10 mouse cellular contexts compared by ENCODE assay signal in genomic region chr6:136469807-136470206, GRCm38 (mm10). TPM values are rescaled to one million over a fixed set of nuclear protein-coding genes. Genes with fewer than 3 reads are reported as not detected.
DNase-seq lines count a peak whose midpoint lies in the region; ATAC-seq and TF ChIP-seq lines count a peak whose summit lies in the region.
"Had no signal": no experiment of that assay in that cellular context is flagged by ENCODE, and none has a peak within 500 bp of the region (broad histone marks: within the 10 kb centered on the region; RNA-seq: fewer than 3 reads in every experiment).

No protein-coding gene starts in this region.

- no peaks in the 10 kb centered on the region for H3K27me3 ChIP-seq in heart, embryonic 16.5 days (ENCODE audit: control insufficient read depth, insufficient read depth, low read length)
- H3K27me3 ChIP-seq in MEL (ENCODE audit: control insufficient read depth in 1 of 2, insufficient read depth in 2 of 2, low read length in 2 of 2), result no peaks in the 10 kb centered on the region
- H3K27me3 ChIP-seq in hindbrain, embryonic 11.5 days (ENCODE audit: control insufficient read depth, insufficient read depth, low read length), result no peaks in the 10 kb centered on the region
- H3K27me3 ChIP-seq in midbrain, embryonic 10.5 days (ENCODE audit: low read depth, poor library complexity, severe bottlenecking), result no peaks in the 10 kb centered on the region

- peaks cover 46% of the 10 kb centered on the region for H3K4me1 ChIP-seq in heart, embryonic 16.5 days (ENCODE audit: control insufficient read depth, insufficient read depth, low read length)
- H3K4me1 ChIP-seq in MEL (ENCODE audit: control insufficient read depth in 1 of 2, insufficient read depth in 2 of 2, low read length in 2 of 2), result peaks cover 0 to 46% of the 10 kb centered on the region in 2 experiments; a peak in 2 of 4 replicates
- peaks cover 7% of the 10 kb centered on the region; the same call in 1 of the 2 replicates for H3K4me1 ChIP-seq in hindbrain, embryonic 11.5 days (replicated peaks; ENCODE audit: control insufficient read depth, insufficient read depth, low read length)
- peaks cover 76% of the 10 kb centered on the region for H3K4me1 ChIP-seq in midbrain, embryonic 10.5 days

- no peak for TF ChIP-seq CTCF in MEL (IDR thresholded peaks at IDR 0.05 in 2 of 3, conservative IDR thresholded peaks at IDR 0.05 in 1 of 3; ENCODE audit: control insufficient read depth in 1 of 3, insufficient read depth in 1 of 3, low read depth in 2 of 3, low read length in 3 of 3, poor library complexity in 1 of 3, severe bottlenecking in 1 of 3)

- 0 out of 2 replicates have a peak, but pooled peaks cover 4% of the 10 kb centered on the region for H3K36me3 ChIP-seq in heart, embryonic 16.5 days (ENCODE audit: control insufficient read depth, insufficient read depth)
- H3K36me3 ChIP-seq in MEL (ENCODE audit: control insufficient read depth in 1 of 2, insufficient read depth in 2 of 2, low read length in 2 of 2), result peaks cover 0 to 49% of the 10 kb centered on the region in 2 experiments; a peak in 2 of 4 replicates
- H3K36me3 ChIP-seq in hindbrain, embryonic 11.5 days (ENCODE audit: control insufficient read depth, insufficient read depth, low read length), result no peaks in the 10 kb centered on the region
- H3K36me3 ChIP-seq in midbrain, embryonic 10.5 days, result no peaks in the 10 kb centered on the region
- H3K36me3 ChIP-seq: G1E had no signal

- no peak for DNase-seq in heart, adult 11 months
- DNase-seq in MEL (ENCODE audit: low read depth, low spot score), result peak; percentile 25
- no peak for DNase-seq in hindbrain, embryonic 11.5 days (ENCODE audit: low spot score)
- no peak for DNase-seq in midbrain, embryonic 10.5 days (ENCODE audit: low spot score)
- DNase-seq in cerebellum, postnatal 36 days, result no peak
- no peak for DNase-seq in layer of hippocampus, postnatal 14 days (ENCODE audit: low spot score in 2 of 2)

- no peak for TF ChIP-seq RAD21 in MEL (IDR thresholded peaks at IDR 0.05; ENCODE audit: low read depth, low read length)

- H3K9ac ChIP-seq in heart, embryonic 16.5 days (ENCODE audit: low read length), result no peak overlapping the region
- no peak overlapping the region for H3K9ac ChIP-seq in MEL (ENCODE audit: control insufficient read depth, low read depth, low read length, poor library complexity, severe bottlenecking)
- H3K9ac ChIP-seq in hindbrain, embryonic 11.5 days (ENCODE audit: low read depth, low read length), result no peak overlapping the region

- H3K9me3 ChIP-seq in heart, embryonic 16.5 days (replicated peaks; ENCODE audit: control insufficient read depth, low read length), result peaks cover 2% of the 10 kb centered on the region; the same call in 1 of the 2 replicates
- no peaks in the 10 kb centered on the region for H3K9me3 ChIP-seq in MEL (replicated peaks; ENCODE audit: insufficient read depth, low read length)
- H3K9me3 ChIP-seq in hindbrain, embryonic 11.5 days (ENCODE audit: control insufficient read depth, low read length), result no peaks in the 10 kb centered on the region
- H3K9me3 ChIP-seq in midbrain, embryonic 10.5 days (replicated peaks), result peaks cover 4% of the 10 kb centered on the region

- no peak for TF ChIP-seq EP300 in MEL (IDR thresholded peaks at IDR 0.05; ENCODE audit: low read depth in 1 of 2, low read length in 2 of 2)

- H3K4me2 ChIP-seq in heart, embryonic 16.5 days (ENCODE audit: low read depth, low read length), result no peak overlapping the region
- no peak overlapping the region for H3K4me2 ChIP-seq in hindbrain, embryonic 11.5 days (replicated peaks; ENCODE audit: low read depth, low read length)

- H3K27ac ChIP-seq in heart, embryonic 16.5 days (ENCODE audit: low read length), result peak overlapping the region; percentile 93
- peak overlapping the region; percentile 97 for H3K27ac ChIP-seq in MEL (ENCODE audit: control insufficient read depth, low read depth, low read length)
- H3K27ac ChIP-seq in hindbrain, embryonic 11.5 days (ENCODE audit: low read depth, low read length), result peak overlapping the region; percentile 99
- peak overlapping the region; percentile 96 for H3K27ac ChIP-seq in midbrain, embryonic 10.5 days (replicated peaks)

- no peak for ATAC-seq in heart, embryonic 16.5 days (replicated peaks; ENCODE audit: extremely low read depth, insufficient read depth, low FRiP score)
- ATAC-seq in hindbrain, embryonic 11.5 days (ENCODE audit: low FRiP score), result no peak
- ATAC-seq in cerebellum, adult (ENCODE audit: insufficient number of reproducible peaks, low FRiP score, low TSS enrichment), result no peak

- WGBS in heart, embryonic 16.5 days, result 76% methylated on average over 9 of the region's 9 CpGs
- 66% methylated on average over 9 of the region's 9 CpGs for WGBS in hindbrain, embryonic 11.5 days
- 59% methylated on average over 9 of the region's 9 CpGs for WGBS in midbrain, embryonic 10.5 days

- no peak overlapping the region for H3K4me3 ChIP-seq in heart, embryonic 16.5 days (ENCODE audit: low read length)
- no peak overlapping the region for H3K4me3 ChIP-seq in MEL (ENCODE audit: control insufficient read depth in 1 of 2, insufficient read depth in 1 of 2, low read depth in 2 of 2, low read length in 2 of 2)
- no peak overlapping the region for H3K4me3 ChIP-seq in hindbrain, embryonic 11.5 days (ENCODE audit: low read depth, low read length)
- no peak overlapping the region for H3K4me3 ChIP-seq in midbrain, embryonic 10.5 days

- H3K79me2 ChIP-seq in MEL (ENCODE audit: control insufficient read depth, insufficient read depth, low read length, poor library complexity), result no peaks in the 10 kb centered on the region; the same call in 1 of the 2 replicates

- TF ChIP-seq POLR2A in MEL (IDR thresholded peaks at IDR 0.05; ENCODE audit: control insufficient read depth in 1 of 2, insufficient read depth in 1 of 2, low read depth in 1 of 2, low read length in 2 of 2, poor library complexity in 1 of 2), result no peak

TF ChIP-seq in MEL, 35 proteins besides CTCF, POLR2A, EP300 and RAD21:
- TF ChIP-seq MAZ (IDR thresholded peaks at IDR 0.05; ENCODE audit: low read depth, low read length) (no peak), ELF1 (IDR thresholded peaks at IDR 0.05; ENCODE audit: low read depth, low read length) (no peak), E2F4 (IDR thresholded peaks at IDR 0.05; ENCODE audit: borderline replicate concordance, low read depth, low read length) (no peak), CHD2 (IDR thresholded peaks at IDR 0.05; ENCODE audit: low read length) (no peak), MYB (IDR thresholded peaks at IDR 0.05; ENCODE audit: low read depth, low read length) (no peak), KAT2A (conservative IDR thresholded peaks at IDR 0.05; ENCODE audit: low read depth, low read length) (no peak), ZC3H11A (IDR thresholded peaks at IDR 0.05; ENCODE audit: low read depth, low read length) (no peak), ZKSCAN1 (IDR thresholded peaks at IDR 0.05; ENCODE audit: low read depth, low read length) (no peak), GATA1 (IDR thresholded peaks at IDR 0.05; ENCODE audit: low read depth, low read length) (no peak), JUND (IDR thresholded peaks at IDR 0.05; ENCODE audit: low read depth, low read length) (no peak), POLR2AphosphoS5 (IDR thresholded peaks at IDR 0.05; ENCODE audit: borderline replicate concordance, low read depth, low read length) (no peak), HCFC1 (IDR thresholded peaks at IDR 0.05; ENCODE audit: low read depth, low read length) (no peak), NELFE (IDR thresholded peaks at IDR 0.05; ENCODE audit: low read depth, low read length) (no peak), TBP (IDR thresholded peaks at IDR 0.05; ENCODE audit: low read depth, low read length) (no peak), USF2 (IDR thresholded peaks at IDR 0.05; ENCODE audit: borderline replicate concordance in 1 of 2, insufficient read depth in 1 of 2, low read depth in 1 of 2, low read length in 2 of 2) (no peak)

RNA-seq across cellular contexts. Expression of gene Atf7ip, which starts 36.2 kb away (rescaled TPM):
- polyA plus RNA-seq in heart, embryonic 16.5 days (2015; fragmentation: Nextera tagmentation; extraction: Ambion mirVana), result 27.9 and 31.4 TPM in 2 replicates
- 7.3 and 10.7 TPM in 2 replicates for total RNA-seq in MEL (2012; rRNA removed)
- polyA plus RNA-seq in MEL (2012; ENCODE audit: insufficient read depth in 1 of 2, insufficient read length in 2 of 2, low read depth in 1 of 2, low replicate concordance in 2 of 2, missing spikeins in 1 of 2), result 10 to 100 TPM; 24.6 to 56.1 TPM
- 54.1 and 73.7 TPM in 2 replicates for polyA plus RNA-seq in hindbrain, embryonic 11.5 days (2014; fragmentation: Nextera tagmentation; extraction: Ambion mirVana)
- 37.4 and 45.7 TPM in 2 replicates for polyA plus RNA-seq in midbrain, embryonic 10.5 days (2016; fragmentation: Nextera tagmentation; extraction: Ambion mirVana)
- 100 to 1,000 TPM; 108 to 121 TPM for total RNA-seq in layer of hippocampus, postnatal 14 days (2021)

RNA-seq across cellular contexts. Expression of gene E330021D16Rik, which starts 54.4 kb away (rescaled TPM):
- polyA plus RNA-seq in heart, embryonic 16.5 days (2015; fragmentation: Nextera tagmentation; extraction: Ambion mirVana), result not detected in 2 replicates
- total RNA-seq in MEL (2012; rRNA removed), result not detected in 2 replicates
- polyA plus RNA-seq in MEL (2012; ENCODE audit: insufficient read depth in 1 of 2, insufficient read length in 2 of 2, low read depth in 1 of 2, low replicate concordance in 2 of 2, missing spikeins in 1 of 2), result not detected
- 0.13 TPM in 1 of 2 replicates, not detected in the other for polyA plus RNA-seq in hindbrain, embryonic 11.5 days (2014; fragmentation: Nextera tagmentation; extraction: Ambion mirVana)
- polyA plus RNA-seq in midbrain, embryonic 10.5 days (2016; fragmentation: Nextera tagmentation; extraction: Ambion mirVana), result not detected in 2 replicates
- total RNA-seq in layer of hippocampus, postnatal 14 days (2021), result not detected
- total RNA-seq: left cerebral cortex, postnatal 14 days had no signal
- polyA plus RNA-seq: G1E had no signal
